Mouse (Mus musculus) heart, embryonic 14.5 days (tissue): ENCODE measurements around the gene Mettl11b. TPM values are rescaled to one million over a fixed set of nuclear protein-coding genes. Genes with fewer than 3 reads are reported as not detected.

ENCODE experiments used
- ATAC-seq: fragments of 200-750 bp; cut with Nextera tagmentation; 2 replicates; pipeline ENCODE4 v1.8.0; 2017; ENCODE audit warnings: low read depth, moderate TSS enrichment; ENCODE audit not compliant: insufficient number of reproducible peaks, insufficient read depth, low FRiP score
- H3K27ac ChIP-seq, 2 experiments: fragments of 200-500 bp in 1 of 2; fragments of 300-500 bp in 1 of 2; sonication (generic) in 1 of 2; replicated peaks in 1 of 2; 2 replicates each; pipeline ENCODE4 v1.5.1; 2012 to 2014; ENCODE audit warnings: low read depth in 2 of 2, low read length in 2 of 2, control low read depth in 1 of 2, mild to moderate bottlenecking in 1 of 2, mixed read lengths in 1 of 2; ENCODE audit not compliant: control insufficient read depth in 1 of 2, insufficient read depth in 1 of 2
- H3K27me3 ChIP-seq: fragments of 300-500 bp; sonication (generic); 2 replicates; pipeline ENCODE4 v1.6.1; 2014; ENCODE audit warnings: mild to moderate bottlenecking, low read length, control low read depth; ENCODE audit not compliant: control insufficient read depth, insufficient read depth
- H3K36me3 ChIP-seq: fragments of 300-500 bp; sonication (generic); 2 replicates; pipeline ENCODE4 v1.6.1; 2014; ENCODE audit warnings: mild to moderate bottlenecking, control low read depth, low read length, mixed read lengths; ENCODE audit not compliant: control insufficient read depth, insufficient read depth
- H3K4me1 ChIP-seq, 2 experiments: fragments of 200-500 bp in 1 of 2; fragments of 300-500 bp in 1 of 2; sonication (generic) in 1 of 2; 2 replicates each; pipeline ENCODE4 v1.6.1; 2012 to 2014; ENCODE audit warnings: low read length in 2 of 2, control low read depth in 1 of 2, mixed read lengths in 1 of 2; ENCODE audit not compliant: control insufficient read depth in 2 of 2, insufficient read depth in 2 of 2
- H3K4me2 ChIP-seq: fragments of 300-500 bp; sonication (generic); 2 replicates; pipeline ENCODE4 v1.6.1; 2014; ENCODE audit warnings: mild to moderate bottlenecking, low read length
- H3K4me3 ChIP-seq, 2 experiments: fragments of 200-500 bp in 1 of 2; fragments of 300-500 bp in 1 of 2; sonication (generic) in 1 of 2; 2 replicates each; pipeline ENCODE4 v1.5.1; 2012 to 2014; ENCODE audit warnings: low read length in 2 of 2, mild to moderate bottlenecking in 2 of 2, control low read depth in 1 of 2, low read depth in 1 of 2, moderate library complexity in 1 of 2; ENCODE audit not compliant: control insufficient read depth in 1 of 2, insufficient read depth in 1 of 2
- H3K9ac ChIP-seq: fragments of 300-500 bp; sonication (generic); 2 replicates; pipeline ENCODE4 v1.6.1; 2014; ENCODE audit warnings: mild to moderate bottlenecking, low read length
- H3K9me3 ChIP-seq: fragments of 300-500 bp; sonication (generic); 2 replicates; pipeline ENCODE4 v1.6.1; 2016; ENCODE audit warnings: low read length, control low read depth; ENCODE audit not compliant: control insufficient read depth
- WGBS: fragments of 180-500 bp; shearing (Covaris S2); extraction: QIAGEN DNeasy Blood & Tissue Kit; methylation state at CpG from one replicate; pipeline ENCODE4 v1.1.7; 2014; 5-methylcytosine and 5-hydroxymethylcytosine counted together
- polyA plus RNA-seq: library from polyadenylated mRNA; unstranded; fragments of >200 nt; fragmentation: Nextera tagmentation; extraction: Ambion mirVana; gene quantifications from 2 replicates; pipeline ENCODE4 v1.2.1, GENCODE M21; 2014

Mettl11b gene
- polyA plus RNA-seq, 1 experiment from 2014 or later = 0.18 TPM

DNA sequence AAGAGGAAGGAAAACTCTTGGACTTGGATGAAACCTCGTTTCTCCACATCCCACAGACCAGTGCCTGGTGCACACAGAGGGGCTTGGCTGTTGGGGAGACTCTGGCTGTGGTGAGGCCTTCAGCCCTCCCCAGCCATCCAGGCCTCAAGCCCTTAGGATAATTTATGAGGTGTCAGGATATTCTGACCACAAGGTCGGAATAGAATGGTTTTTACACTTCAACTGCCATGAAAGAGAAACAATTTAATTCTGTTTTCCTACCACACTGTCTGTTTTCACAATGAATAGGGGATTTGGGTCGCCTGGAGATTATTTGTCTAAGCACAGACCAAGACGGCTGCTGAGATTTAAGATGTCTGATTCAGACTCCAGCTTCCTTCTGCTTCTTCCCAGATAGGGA is 54.3 kb downstream of the Mettl11b start:
- Histone ChIP-seq H3K9ac (no peak overlapping the region), H3K27me3 (no peaks in the 10 kb centered on the region), H3K4me3 (no peak overlapping the region), H3K27ac (no peak overlapping the region), H3K9me3 (no peaks in the 10 kb centered on the region), H3K4me2 (no peak overlapping the region), H3K36me3 (no peaks in the 10 kb centered on the region), H3K4me1 (no peaks in the 10 kb centered on the region)
- ATAC-seq = no peak
- whole genome bisulfite sequencing = 46% methylated on average over 4 of the region's 4 CpGs

DNA sequence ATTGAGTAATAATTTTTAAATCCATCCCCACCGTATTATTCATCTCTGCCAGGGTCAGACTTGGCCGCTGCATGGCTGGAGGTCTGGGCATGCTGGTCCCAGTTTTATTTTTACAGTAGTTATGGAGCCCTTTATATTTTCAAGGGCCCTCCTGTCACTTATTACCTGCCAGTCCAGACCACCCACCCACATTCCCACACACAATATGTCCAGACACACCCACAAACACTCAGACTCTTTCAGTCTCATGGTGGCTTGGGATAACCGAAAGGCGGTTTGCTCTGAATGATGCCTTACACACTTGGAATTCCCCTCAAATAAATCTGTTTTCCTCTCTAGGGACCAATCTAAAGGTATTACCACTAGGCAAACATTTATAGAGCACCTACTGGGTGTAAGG is 55.1 kb downstream of the Mettl11b start:
- no peak for ATAC-seq
- H3K36me3 ChIP-seq = no peaks in the 10 kb centered on the region
- no peak overlapping the region for H3K27ac ChIP-seq
- H3K4me2 ChIP-seq = no peak overlapping the region
- no peak overlapping the region for H3K4me3 ChIP-seq
- no peak overlapping the region for H3K9ac ChIP-seq
- H3K27me3 ChIP-seq = no peaks in the 10 kb centered on the region
- H3K4me1 ChIP-seq = no peaks in the 10 kb centered on the region
- H3K9me3 ChIP-seq = no peaks in the 10 kb centered on the region
- 85% methylated on average over 4 of the region's 4 CpGs for WGBS

DNA sequence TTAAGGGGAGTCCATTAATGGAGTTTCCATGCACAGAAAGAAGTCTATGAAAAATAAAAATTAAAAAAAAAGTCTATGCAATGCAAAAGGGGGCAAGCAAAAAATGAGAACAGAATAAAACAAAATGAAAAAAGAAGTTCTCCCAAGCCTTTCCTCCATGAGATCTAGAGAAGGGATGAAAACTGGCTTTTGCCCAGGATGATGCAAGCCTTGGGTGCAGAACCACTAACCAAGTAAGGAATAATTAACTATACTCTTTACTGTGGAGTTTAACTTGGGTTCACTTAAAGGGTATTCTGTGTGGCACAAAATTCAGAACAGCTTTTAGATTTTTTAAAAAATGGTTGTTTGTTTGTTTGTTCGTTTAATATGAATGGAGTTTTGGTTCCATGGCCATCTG is 62.6 kb downstream of the Mettl11b start:
- Histone ChIP-seq H3K9me3 (no peaks in the 10 kb centered on the region), H3K4me1 (no peaks in the 10 kb centered on the region), H3K4me3 (no peak overlapping the region), H3K27me3 (no peaks in the 10 kb centered on the region), H3K4me2 (no peak overlapping the region), H3K9ac (no peak overlapping the region), H3K27ac (no peak overlapping the region), H3K36me3 (no peaks in the 10 kb centered on the region)
- WGBS = 75% methylated on average over 1 of the region's 1 CpGs
- ATAC-seq = no peak

DNA sequence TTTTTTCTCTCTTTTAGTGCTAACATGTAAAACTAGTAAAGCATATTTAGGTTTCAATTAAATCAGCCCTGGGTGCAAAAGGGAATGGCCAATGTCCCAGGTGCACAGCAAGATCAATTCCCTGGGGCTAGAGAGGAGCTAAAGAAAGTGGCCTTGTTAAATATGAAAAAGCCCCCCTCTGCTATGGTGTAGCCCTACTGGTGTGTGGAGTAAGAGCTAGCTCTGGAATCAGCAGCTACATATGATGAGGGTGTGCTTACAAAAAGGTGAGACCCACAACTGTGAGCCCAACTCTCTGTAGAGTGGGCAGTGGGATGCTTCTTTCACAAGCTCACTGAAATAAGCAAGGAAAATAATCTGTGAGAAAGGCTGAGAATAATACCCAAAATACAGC is 66.5 kb downstream of the Mettl11b start:
- Histone ChIP-seq H3K4me3 (no peak overlapping the region), H3K9me3 (no peaks in the 10 kb centered on the region), H3K4me2 (no peak overlapping the region), H3K27me3 (no peaks in the 10 kb centered on the region), H3K27ac (no peak overlapping the region), H3K9ac (no peak overlapping the region), H3K4me1 (no peaks in the 10 kb centered on the region), H3K36me3 (no peaks in the 10 kb centered on the region)
- no peak for ATAC-seq

DNA sequence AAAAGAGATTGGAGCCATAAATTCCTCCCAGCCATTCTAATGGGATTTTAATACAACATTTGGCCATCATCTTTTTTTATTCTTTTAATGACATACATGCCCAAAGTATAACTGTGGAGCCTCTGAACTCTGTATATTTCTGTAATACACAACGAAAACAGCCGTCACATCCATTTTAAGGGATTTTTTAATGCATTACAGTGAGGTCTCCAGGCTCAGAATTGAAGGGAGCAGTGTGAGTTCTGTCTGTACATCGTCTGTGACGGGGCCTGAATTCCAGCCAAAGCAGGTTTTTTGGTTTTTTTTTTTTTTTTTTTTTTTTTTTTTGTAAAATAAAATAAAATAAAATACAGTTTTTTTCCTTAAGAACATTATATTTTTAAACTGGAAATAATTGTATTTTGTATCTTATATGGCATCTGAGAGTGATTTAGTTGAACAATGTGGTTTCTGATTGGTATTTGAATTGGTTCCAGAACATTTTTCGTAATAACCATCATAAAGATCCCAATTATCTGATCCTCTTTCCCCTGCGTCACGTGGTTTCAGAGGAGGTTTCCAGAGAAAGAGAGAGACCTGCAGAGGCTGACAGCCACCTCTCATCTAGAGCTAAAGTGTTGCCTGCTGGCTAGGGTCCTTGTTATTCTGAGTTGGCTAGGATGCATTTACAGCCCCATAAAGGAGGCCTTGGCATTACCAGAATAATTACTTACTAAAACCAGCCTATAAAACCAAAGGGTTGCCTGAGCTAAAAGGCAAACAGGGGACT is 67.1 kb downstream of the Mettl11b start:
- Histone ChIP-seq H3K4me1 (no peaks in the 10 kb centered on the region), H3K9me3 (no peaks in the 10 kb centered on the region), H3K27me3 (no peaks in the 10 kb centered on the region), H3K9ac (no peak overlapping the region), H3K27ac (no peak overlapping the region), H3K36me3 (no peaks in the 10 kb centered on the region), H3K4me2 (no peak overlapping the region), H3K4me3 (no peak overlapping the region)
- WGBS = 79% methylated on average over 7 of the region's 7 CpGs
- no peak for ATAC-seq

DNA sequence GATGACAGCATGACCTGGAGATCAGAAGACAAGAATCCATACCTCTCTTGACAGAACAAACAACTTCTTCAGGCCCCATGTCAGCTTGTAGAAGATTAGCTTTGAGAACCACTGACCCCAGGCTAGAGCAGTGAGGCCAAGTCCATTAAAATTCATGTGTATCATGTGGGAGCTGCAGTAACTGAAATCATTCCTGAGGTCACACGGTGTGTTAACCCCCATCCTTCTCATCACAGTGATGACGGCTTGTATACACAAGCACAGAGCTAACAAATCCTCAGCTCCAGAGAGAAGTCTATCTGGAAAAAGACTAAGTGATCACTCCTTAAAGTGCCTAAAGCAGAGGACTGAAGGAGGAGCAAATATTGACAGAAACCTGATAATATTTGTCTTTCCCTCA is 68.0 kb downstream of the Mettl11b start:
- no peaks in the 10 kb centered on the region for H3K4me1 ChIP-seq
- H3K36me3 ChIP-seq = no peaks in the 10 kb centered on the region
- no peak for ATAC-seq
- no peak overlapping the region for H3K9ac ChIP-seq
- 46% methylated on average over 2 of the region's 2 CpGs for WGBS
- no peak overlapping the region for H3K27ac ChIP-seq
- H3K4me3 ChIP-seq = no peak overlapping the region
- H3K9me3 ChIP-seq = no peaks in the 10 kb centered on the region
- H3K4me2 ChIP-seq = no peak overlapping the region
- no peaks in the 10 kb centered on the region for H3K27me3 ChIP-seq

DNA sequence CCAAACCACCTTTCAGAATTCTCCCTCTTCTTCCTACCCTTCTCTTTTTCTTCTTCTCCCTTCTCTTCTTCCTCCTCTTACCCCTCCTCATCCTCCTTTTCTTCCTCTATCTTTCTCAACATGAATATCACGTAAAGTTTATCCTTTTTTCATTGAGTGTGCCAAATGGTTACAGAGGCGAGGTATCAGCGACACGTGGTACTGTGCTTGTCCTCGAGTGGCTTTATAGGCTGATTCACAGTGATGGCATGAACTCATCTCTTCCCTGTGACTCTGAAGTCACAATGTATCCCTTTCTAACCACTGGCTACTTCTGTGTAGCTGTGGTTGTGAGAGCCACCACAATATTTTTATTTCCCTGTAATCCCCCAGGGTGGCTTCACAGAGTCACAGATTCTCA is 68.6 kb downstream of the Mettl11b start:
- Histone ChIP-seq H3K27me3 (no peaks in the 10 kb centered on the region), H3K36me3 (no peaks in the 10 kb centered on the region), H3K9ac (no peak overlapping the region), H3K4me2 (no peak overlapping the region), H3K27ac (no peak overlapping the region), H3K4me3 (no peak overlapping the region), H3K9me3 (no peaks in the 10 kb centered on the region), H3K4me1 (no peaks in the 10 kb centered on the region)
- no peak for ATAC-seq
- 88% methylated on average over 5 of the region's 5 CpGs for WGBS
